Mouse (Mus musculus): ENCODE measurements around the gene Sesn3.
"Not testable (repeated sequence)": the region's sequence is repeated elsewhere in the genome, so short reads cannot be mapped to it uniquely, and the experiment has no call there.

The Sesn3 gene

GRCm38 (mm10) chr9:14280696-14281095 is 5.8 kb downstream of the Sesn3 start:
- no peak for DNase-seq (ENCODE audit: low spot score in 2 of 2)

GRCm38 (mm10) chr9:14285036-14285435 is 10.2 kb downstream of the Sesn3 start:
- no peak for DNase-seq (ENCODE audit: low spot score in 2 of 2)

- no peak for DNase-seq (ENCODE audit: low spot score in 2 of 2)
These were observed 12.4 kb downstream of the Sesn3 start for GRCm38 (mm10) chr9:14287234-14287633.

GRCm38 (mm10) chr9:14288500-14288899 is 13.6 kb downstream of the Sesn3 start:
- no peak for DNase-seq (ENCODE audit: low spot score in 2 of 2)

- no peak for DNase-seq (ENCODE audit: low spot score in 2 of 2)
These were observed 19.0 kb downstream of the Sesn3 start for GRCm38 (mm10) chr9:14293866-14294265.

GRCm38 (mm10) chr9:14295680-14296440 is 21.0 kb downstream of the Sesn3 start:
- no peak for DNase-seq (ENCODE audit: low spot score in 2 of 2)

GRCm38 (mm10) chr9:14297204-14297603 is 22.3 kb downstream of the Sesn3 start:
- DNase-seq (ENCODE audit: low spot score in 2 of 2), result no peak

- no peak for DNase-seq (ENCODE audit: low spot score in 2 of 2)
These were observed 25.0 kb downstream of the Sesn3 start for GRCm38 (mm10) chr9:14299819-14300218.

- DNase-seq (ENCODE audit: low spot score in 2 of 2), result no peak
These were observed 25.9 kb downstream of the Sesn3 start for GRCm38 (mm10) chr9:14300795-14301194.

- no peak for DNase-seq (ENCODE audit: low spot score in 2 of 2)
These were observed 29.5 kb downstream of the Sesn3 start for GRCm38 (mm10) chr9:14304262-14304968.

- no peak for DNase-seq (ENCODE audit: low spot score in 2 of 2)
These were observed 32.5 kb downstream of the Sesn3 start for GRCm38 (mm10) chr9:14307341-14307740.

GRCm38 (mm10) chr9:14313968-14314367 is 39.1 kb downstream of the Sesn3 start:
- no peak for DNase-seq (ENCODE audit: low spot score in 2 of 2)

- no peak for DNase-seq (ENCODE audit: low spot score in 2 of 2)
These were observed 39.6 kb downstream of the Sesn3 start for GRCm38 (mm10) chr9:14314477-14314876.

GRCm38 (mm10) chr9:14316618-14317017 is 41.8 kb downstream of the Sesn3 start:
- no peak for DNase-seq (ENCODE audit: low spot score in 2 of 2)

- no peak for DNase-seq (ENCODE audit: low spot score in 2 of 2)
These were observed 61.0 kb downstream of the Sesn3 start for GRCm38 (mm10) chr9:14335829-14336228.

- DNase-seq (ENCODE audit: low spot score in 2 of 2), result no peak
These were observed 62.0 kb downstream of the Sesn3 start for GRCm38 (mm10) chr9:14336901-14337300.

GRCm38 (mm10) chr9:14338701-14339100 is 63.8 kb downstream of the Sesn3 start:
- no peak for DNase-seq (ENCODE audit: low spot score in 2 of 2)

- DNase-seq (ENCODE audit: low spot score in 2 of 2), result peak; percentile 24 to 46
These were observed 67.3 kb downstream of the Sesn3 start for GRCm38 (mm10) chr9:14342041-14342668.

GRCm38 (mm10) chr9:14345866-14346265 is 71.0 kb downstream of the Sesn3 start:
- not testable (repeated sequence) for DNase-seq (ENCODE audit: low spot score in 2 of 2)

GRCm38 (mm10) chr9:14348416-14348815 is 73.5 kb downstream of the Sesn3 start:
- DNase-seq (ENCODE audit: low spot score in 2 of 2), result no peak

GRCm38 (mm10) chr9:14349380-14349779 is 74.5 kb downstream of the Sesn3 start:
- no peak for DNase-seq (ENCODE audit: low spot score in 2 of 2)

- DNase-seq (ENCODE audit: low spot score in 2 of 2), result no peak
These were observed 75.9 kb downstream of the Sesn3 start for GRCm38 (mm10) chr9:14350787-14351186.

- DNase-seq (ENCODE audit: low spot score in 2 of 2), result no peak
These were observed 77.5 kb downstream of the Sesn3 start for GRCm38 (mm10) chr9:14352337-14352736.

Data from heart, adult 9 months (tissue).